Mouse (Mus musculus) kidney, adult 8-10 months (tissue): Measurements from ENCODE around the gene Scly.

ENCODE experiments used
- DNase-seq, 2 experiments: peaks; one replicate each; pipeline ENCODE4 v3.0.0; 2022

Scly gene

DNA sequence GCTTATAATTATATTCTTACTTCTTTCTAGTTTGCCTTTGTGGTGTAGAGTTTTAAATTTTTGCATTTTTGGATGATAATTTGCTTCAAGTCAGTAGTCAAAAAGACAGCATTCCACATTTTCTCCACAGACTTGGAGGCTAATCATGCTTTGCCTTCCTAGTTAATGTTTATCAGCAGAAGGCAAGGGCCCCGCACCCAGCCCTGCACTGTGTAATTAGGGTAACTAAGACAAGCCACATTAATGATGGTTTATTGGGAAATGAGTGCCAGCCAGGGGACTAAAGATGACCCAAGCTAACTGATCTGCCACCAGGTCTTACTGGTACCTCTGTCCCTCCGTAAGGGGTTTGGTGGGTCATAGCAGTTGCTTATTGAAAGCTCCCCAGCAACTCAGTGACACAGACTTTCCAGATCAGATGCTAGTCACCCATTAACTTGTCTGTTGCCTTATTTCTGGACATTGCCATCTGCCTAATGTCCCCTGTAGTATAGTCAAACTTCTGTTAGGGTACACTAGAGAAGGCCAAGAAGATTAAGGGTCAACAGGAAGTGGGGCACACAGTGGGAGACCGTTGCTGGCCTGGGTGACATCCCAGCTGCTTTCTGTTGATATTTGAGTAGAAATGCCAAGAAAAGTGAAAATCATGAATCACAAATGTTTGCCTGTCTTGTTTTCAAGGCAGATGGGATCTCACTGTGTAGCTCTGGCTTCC lies 3.2 kb downstream of the Scly start:
- DNase-seq: peak; percentile 75 to 80

DNA sequence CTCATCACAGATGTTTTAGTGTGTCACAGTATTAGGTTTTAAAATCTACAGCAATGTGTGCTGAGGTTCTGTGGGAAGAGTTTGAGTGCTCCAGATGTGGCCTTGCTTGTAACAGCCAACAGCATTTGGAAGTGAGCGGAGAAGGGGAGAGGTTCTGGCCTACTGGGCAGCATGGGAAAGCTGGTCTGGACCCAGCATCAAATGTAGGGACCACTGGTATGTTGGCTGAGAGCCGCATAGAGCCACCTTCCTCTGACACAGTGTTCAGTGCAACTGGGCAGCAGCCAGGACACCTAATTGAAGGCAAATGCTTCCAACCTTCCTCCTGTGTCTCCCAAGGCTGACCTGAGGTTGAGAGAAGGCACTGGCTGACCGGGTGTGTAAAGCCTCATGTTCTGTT lies 3.9 kb downstream of the Scly start:
- no peak for DNase-seq

DNA sequence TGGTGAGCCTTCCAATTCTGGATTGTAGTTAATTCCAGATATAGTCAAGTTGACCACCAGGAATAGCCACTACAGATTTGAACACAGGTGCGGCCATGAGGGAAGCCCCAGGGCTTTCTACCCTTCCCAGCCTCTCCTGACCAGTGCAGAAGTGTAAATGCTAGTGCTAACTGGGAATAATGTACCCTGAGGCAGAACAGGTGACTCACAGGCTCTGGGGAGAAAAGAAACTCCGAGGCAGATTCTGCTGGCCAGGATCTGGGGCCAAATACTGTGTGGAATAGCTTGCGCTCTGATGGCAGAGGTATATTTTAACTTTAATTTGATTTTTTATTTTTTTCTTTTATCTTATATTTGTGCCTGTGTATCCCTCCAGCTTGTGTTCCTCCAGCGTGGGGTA lies 6.5 kb downstream of the Scly start:
- no peak for DNase-seq

DNA sequence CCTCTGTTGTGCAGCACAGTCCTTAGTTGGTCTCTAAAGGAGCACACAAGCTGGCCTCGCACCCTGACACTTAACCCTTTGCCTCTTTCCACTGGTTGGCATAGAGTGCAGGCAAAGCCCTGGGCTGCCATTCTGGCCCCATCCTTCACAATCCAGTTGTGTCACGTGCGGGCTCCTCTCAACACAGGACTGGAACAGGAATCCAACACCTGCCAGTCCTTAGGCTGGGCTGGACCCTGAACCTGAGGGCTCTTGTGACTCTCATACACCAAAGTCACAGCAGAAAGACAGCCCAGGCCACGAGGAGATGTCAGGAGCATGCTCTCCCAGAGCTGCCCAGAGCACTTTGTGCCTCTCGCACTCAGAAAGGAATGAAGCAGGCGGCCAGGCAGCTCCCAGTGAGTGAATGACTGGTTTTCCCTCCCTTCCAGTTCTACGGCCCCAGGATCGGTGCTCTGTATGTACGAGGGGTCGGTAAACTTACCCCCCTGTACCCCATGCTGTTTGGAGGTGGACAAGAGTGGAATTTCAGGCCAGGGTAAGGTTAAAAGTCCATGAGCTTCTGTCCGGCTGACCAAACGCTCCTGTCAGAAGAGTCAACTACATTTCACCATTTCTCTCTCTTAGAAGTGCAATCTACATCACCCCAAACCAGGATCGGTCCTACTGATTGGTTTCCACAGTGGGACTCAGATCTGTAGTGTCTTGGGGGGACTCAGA lies 11.4 kb downstream of the Scly start:
- peak; percentile 43 to 65 for DNase-seq

DNA sequence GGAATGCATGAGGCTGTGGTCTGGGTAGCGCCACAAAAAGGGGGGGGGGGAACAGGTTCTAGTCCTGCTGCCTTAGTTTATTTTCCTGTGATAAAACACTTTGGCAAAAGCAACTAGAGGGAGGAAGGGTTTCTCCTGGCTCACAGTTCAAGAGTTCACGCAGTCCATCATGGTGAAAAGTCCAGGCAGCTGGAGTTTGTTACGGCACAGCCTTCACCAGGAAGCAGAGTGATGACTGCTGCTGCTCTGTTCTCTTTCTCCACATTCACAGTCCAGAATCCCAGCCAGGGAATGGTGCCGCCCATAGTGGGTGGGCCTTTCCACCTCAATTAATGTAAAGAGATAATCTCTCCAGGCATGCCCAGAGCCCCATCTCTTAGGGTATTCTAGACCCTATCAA lies 14.1 kb downstream of the Scly start:
- DNase-seq: no peak

DNA sequence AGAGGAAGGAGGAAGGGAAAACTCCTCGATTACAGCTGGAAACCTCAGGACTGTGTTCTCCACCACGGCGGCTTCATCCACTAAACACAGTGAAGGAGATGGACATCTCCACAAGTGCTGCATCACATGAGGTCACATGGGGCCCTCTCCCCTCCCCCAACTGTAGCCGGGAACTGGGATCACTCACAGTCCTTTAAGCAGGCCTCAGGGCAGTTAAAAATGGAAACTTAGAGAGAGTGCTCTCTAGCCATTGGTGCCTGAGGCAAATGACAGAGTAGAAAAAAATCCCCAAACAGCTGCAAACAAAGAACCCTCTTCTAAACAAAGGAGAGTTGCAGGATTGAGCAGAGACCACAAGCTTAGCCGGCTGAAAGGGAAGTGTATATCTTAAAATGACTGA lies 15.1 kb downstream of the Scly start:
- DNase-seq: no peak

DNA sequence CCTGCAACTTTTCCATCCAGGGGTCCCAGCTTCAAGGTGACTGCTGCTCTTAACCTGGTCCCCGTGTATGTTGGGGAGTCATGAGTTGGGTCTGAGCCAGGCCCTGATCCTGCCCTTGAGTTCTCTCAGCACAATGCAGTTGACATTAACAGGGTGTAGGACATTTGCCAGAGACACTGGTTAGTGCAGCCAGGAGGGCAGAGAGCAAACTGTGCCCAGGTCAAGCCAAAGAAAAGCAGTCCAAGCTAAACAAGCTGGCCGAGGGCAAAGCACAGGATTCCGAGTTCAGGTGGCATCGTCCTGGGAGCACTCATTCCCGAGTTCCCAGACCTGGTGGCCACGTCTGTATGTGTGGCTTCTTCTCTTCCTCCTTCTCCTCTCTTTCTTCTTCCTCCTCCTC lies 19.5 kb downstream of the Scly start:
- DNase-seq: peak; percentile 67 to 82

DNA sequence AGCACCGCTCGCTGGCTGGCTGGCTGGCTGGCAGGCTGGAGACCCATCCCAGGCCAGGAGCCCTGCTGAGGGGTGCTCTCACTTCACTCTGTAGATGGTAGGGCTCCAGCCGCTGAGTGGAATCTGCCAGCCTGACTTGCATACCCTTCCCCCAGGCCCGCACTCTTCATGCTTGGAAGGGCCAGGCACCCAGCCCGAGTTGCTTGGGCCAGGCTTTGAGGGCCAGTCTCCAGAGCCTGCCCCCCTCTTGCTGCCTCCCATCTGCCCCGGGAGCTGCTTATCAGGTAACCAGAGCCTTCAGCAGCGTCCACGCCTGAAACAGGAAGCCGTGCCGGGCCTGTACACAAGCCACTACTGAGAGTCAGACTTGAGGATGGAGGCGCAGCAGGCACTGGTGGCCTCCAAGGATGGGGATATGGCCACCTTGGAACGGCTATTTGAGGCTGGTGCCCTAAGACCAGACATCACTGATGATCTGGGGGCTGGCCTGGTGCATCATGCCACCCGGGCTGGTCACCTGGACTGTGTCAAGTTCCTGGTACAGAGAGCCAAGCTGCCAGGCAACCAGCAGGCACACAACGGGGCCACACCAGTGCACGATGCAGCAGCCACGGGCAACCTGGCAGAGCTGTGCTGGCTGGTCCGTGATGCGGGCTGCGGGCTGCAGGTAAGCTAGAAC lies 23.8 kb downstream of the Scly start, which contains the start of gene Espnl:
Espnl (plus strand) TSS at position 316 of the 679 bp plus-strand sequence.
- no peak for DNase-seq

DNA sequence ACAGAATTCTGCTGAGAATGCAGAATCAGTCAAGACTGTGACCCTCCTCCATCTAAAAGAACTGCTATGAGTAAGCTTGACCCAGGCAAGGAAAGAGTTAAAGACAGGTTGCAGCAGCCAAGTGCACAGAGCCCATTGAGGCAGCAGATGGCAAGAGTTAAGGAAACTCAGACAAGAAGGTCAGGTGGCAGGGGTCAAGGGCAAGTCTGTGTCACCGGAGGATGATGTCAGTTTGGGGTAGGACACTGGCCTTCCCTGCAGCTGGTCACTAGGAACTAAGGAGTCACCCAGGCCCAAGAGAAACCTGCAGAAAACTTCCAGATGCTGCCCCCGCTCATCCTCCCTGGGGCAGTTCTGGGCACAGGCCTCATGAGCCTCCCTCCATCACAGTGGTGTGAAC lies 26.5 kb downstream of the Scly start:
- no peak for DNase-seq

DNA sequence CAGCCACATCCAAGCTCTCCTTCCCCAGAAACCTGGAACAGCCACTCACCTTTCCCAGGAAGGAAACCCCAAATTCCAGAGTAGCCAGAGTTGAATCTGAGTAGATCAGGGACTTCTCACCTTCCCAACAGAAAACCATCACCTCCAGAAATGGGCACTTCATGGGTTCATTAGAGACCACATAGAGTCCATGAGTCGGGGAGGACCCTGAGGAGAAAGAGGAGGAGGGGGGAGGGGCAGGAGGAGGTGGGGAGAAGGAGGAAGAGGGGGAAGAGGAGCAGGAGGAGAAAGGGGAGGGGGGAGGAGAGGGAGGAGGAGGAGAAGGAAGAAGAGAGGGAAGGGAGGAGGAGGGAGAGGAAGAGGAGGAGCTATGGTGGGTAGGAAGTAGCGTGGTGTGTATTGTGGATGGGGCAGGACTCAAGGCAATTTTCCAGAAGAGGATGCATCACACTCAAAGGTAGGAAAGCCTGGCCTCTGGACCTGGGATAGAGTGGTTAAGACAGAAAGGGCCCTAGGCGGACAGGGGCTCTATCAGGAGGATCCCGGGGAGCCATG lies 27.4 kb downstream of the Scly start:
- DNase-seq: no peak

DNA sequence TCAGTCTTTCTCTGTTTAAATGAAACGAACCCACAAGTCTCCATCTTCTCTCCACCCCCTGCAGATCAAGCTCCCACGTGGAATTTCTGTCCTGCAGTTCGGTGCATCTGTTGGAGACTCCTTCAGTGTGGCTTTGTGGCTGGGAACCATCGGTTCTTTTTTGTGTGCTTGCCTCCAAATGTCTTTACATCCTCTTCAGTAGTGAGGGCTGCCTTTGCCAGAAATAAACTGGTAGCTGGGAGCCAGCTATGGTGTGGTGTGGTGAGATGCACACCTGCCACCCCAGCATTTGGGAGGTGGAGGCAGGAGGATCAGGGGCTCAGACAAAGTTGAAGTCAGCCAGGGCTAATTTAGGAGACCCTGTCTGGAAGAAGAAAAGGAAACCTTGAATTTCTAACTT lies 34.0 kb downstream of the Scly start:
- DNase-seq: no peak

DNA sequence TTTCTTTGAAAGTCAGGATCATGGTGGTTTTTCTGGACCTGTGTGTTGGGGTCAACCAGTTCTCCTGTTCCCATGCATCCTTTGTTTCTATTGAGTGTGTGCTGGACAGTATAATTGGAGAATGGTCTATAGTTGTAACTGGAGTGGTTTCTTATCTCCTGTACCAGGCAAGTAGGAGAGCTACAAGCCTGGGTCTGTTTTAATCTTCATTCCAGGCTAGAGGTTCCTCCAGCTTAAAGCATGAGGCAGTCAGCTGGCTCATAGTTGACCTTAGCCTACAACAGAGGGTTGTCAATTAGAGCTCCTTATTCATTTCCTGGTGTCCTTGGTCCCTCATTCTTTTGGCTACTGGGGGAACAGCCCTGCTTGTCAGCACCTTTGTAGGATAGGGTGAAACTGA lies 35.4 kb downstream of the Scly start:
- DNase-seq: no peak

DNA sequence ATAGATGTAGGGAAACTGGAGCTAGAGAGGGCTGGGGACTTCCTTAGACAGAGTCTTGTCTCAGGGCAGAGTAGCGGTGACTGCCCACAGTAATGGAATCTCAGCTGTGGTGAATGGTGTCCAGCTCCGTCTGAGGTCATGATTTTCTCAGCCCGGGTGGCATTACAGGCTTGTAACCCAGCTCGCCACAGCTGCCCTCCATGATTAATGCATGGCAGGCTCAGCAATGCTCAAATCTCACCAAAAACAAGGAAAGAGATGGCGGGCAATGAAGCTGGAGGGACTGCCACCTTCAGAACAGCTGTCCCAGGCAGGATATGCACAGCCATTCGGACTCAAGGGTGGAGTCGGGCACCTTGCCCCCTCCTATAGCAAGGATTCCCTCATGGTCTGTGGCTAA lies 39.2 kb downstream of the Scly start:
- DNase-seq: no peak

DNA sequence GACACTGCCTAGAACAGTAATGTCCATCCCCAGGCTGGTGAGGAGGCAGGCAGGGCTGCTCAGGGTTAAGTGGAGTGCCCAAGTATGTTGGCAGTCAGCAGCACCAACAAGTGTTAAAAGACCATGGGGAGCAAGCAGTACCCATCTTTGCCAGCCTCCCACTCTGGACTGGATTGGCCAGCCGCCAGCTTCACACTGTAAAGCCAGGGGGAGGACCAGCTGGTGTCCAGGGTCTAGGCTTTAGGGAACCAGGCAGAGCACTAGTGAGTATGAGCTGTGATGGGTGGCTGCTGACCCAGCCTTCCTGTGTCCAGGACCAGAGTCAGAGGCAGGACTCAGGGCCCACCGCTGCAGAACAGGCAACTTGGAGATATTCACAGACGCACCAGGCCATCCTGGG lies 45.9 kb downstream of the Scly start:
- no peak for DNase-seq

DNA sequence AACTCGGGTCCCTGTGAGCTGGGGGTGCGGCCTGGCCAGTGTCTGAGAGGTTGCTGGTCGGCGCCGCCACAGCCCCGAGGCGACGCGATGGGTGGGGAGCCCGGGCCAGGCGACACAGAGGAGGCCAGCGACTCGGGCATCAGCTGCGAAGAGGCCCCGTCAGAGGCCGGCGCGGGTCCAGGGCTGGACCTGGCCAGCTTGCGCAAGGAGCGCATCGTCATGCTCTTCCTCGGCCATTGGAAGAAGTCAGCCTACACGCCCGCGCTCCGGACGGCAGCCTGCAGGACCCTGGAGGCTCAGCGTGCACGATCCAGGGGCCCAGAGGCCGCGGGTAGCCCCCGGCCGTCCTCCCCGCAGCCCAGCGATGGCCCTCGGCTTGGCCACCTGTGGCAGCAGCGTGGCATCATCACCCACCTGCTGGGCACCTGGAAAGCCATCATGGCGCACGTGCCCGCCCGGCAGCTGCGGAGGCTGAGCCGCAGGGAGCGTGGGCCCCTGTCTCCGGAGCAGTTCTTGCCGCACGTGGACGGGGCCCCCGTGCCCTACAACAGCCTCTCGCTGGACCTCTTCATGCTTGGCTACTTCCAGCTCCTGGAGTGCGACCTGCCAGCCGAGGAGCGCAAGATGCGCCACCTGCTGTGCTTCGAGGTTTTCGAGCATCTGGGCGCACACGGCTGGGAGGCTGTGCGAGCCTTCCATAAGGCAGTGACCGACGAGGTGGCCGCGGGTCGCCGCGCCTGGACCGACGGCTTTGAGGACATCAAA lies 47.0 kb downstream of the Scly start:
- peak; percentile 31 to 62 for DNase-seq

DNA sequence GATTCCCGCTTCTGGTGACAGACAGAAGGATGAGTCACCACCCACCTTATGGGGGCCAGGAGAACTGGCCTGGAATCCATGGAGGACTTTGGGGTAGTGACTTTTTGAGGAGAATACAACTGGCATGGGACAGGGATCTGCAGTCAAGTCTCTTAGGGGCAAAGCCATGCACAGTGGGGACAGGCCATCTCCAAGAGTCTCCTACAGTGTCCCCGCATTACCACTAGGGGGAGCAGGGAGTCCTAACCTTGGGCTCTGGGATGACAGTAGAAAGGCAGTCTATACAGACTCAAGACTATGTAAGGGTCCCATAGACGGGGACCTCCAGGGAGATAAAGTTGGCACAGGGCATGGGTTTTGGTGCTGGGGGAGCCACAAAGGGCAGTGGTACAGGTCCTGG lies 48.8 kb downstream of the Scly start:
- peak; percentile 47 to 64 for DNase-seq

DNA sequence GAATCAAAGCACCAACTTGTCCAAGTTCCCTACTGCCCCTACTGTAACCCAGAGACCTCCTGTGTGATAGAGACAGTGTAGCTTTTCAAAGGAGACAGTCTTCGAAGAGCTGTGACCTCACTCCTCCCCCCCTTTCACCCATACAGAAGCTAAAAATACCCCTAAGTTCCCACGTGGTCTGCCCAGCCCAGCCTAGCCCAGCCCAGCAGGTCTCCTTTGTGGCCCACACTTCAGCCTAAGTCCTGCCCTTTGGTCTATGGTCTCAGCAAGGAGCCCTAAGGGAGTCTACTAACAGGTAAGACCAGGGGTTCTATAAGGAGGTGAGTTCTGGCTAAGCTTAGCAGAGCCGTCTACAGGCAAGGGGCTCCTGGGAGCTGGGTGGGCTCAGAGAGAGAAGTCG lies 52.7 kb downstream of the Scly start, which contains the start of gene Klhl30:
Klhl30 (plus strand) TSS at position 176 of the 400 bp plus-strand sequence.
- no peak for DNase-seq

DNA sequence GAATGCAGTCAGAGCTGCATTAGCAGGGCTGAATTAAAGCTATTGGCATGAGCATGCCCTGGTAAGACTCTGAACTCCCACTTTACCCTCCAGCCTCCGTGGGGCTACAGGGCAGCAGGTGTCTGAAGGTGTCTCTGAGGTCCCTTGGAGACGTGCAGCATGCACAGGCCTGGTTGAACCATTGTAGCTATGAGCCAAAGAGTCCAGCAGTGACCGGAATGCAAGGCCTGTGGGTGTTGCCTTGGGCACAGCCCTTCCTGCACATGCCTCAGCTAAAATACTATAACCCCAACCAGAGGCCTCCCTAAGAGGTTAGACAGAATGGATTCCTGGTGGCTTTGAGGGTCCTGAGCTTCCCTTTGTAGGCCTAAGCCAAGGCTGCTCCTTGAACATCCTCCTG lies 53.1 kb downstream of the Scly start:
- no peak for DNase-seq

DNA sequence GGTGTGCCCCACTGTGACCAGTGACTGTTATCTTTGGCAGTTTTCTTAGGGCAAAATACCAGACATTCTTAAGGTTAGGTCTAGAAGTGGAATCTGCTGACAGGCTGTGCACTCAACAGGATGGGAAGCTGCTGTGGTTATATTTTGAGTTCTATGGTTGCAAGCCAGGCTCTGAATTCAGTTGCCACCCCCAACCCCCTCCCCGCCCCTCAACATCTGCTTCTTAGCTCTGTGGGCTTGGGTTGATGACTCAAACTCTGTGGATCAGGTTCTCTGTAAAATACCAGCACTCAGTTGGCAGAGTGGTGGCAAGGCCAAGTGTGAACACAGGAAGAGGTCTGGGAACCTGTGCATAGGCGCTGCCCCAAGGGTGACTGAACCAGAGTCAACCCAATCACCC lies 54.1 kb downstream of the Scly start:
- no peak for DNase-seq

DNA sequence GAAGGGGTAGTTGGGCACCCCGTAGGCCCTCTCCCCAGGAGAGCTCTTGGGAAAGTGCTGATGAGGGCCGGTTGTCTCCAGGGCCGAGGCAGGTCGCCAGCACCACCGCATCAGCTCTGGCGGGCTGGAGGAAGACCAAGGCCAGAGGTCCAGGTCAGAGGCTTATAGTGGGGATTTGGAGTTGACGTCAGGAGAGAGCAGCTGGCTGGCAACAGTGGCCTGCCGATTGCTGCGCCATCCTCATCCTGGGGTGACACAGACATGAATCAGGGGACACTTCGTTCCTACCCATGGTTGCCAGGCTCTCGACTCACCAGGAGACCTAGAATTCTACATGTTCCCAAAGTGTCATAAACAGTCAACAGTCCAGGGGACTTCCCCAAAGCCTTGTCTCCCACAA lies 58.0 kb downstream of the Scly start:
- no peak for DNase-seq

DNA sequence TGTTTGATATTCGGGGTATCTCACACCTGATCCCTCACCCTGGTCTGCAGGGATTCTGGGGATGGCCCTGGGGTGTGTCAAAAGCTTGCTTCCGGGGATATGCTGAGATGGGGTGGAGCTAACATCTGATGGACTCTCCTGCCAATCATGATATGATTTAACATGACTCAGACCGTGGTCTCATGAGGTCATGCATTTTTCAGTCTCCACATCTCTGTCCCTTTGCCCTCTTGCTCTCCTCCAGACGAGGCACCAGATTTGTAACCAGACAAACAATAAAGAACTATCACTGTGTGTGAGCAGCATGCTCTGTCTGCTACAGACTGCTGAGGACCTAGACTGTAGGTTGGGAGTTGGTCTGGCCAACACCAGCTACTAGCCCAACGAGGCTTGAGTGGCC lies 64.0 kb downstream of the Scly start:
- no peak for DNase-seq

DNA sequence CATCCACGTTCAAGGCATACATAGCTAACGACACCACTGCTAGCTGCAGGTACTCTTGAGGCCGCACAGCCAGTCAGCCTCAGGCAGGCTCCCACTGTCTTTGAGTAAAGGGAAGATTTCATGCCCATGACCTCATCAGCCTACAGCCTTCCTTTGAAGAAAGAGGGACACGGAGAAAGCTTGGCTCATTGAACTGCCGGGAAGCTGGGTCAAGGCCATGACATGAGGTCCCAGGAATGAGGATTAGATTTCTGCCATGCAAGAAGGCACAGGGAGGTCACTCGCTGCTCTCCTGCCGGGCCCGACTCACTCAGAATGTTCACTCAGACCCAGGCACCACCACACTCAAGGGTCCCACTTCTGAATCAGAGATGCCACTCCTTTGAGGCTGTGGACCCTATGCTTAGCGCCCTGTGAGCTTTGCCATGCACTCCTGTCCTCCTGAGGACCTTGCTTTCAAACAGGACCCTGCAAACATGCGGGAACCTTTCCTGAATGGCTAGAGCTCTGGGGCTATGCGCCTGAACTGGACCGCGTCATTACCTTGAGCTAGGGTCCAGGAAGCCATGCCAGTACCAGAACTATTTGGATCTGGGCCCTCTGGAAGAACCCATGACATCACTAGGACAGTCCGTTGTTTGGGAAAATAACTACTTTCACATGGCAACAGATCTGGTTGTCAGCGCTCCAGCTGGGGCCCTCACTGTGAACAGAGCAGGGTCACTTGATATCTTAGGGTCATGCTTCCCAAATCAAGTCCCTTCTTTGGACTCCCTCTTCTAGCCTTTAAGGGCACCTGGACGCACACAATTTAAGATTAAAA lies 66.9 kb downstream of the Scly start:
- no peak for DNase-seq
